Mouse (Mus musculus): ENCODE measurements around the gene Ppif.

Gene Ppif

DNA sequence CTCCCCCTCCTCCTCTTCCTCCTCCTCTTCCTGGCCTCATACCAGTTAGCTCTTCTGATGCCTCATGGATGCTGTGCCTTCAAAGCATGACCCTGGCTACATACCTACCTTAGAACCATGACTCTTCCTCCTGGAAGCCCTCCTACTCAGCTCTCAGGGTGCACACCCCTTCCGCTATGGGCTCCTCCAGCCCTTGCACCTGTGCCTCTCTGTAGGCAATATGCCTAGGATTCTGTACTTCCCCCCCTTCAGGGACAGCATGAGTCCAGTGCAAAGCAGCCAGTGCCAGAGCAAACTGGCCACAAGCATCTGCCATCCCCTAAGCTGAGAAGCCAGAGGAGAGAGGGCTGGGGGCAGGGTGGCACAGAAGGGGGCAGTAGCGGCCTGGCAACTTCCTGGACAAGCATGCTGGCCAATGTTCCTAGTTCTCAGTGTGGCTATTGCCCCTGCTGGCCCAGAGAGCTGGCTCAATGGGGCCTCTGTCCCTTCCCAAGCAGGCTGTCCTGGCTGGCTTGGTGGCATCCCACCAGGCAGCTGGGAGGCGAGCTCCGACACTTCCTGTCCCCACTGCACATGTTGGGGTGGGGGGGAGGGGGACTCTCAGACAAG lies 46.1 kb downstream of the Ppif start:
- DNase-seq = peak; percentile 85

DNA sequence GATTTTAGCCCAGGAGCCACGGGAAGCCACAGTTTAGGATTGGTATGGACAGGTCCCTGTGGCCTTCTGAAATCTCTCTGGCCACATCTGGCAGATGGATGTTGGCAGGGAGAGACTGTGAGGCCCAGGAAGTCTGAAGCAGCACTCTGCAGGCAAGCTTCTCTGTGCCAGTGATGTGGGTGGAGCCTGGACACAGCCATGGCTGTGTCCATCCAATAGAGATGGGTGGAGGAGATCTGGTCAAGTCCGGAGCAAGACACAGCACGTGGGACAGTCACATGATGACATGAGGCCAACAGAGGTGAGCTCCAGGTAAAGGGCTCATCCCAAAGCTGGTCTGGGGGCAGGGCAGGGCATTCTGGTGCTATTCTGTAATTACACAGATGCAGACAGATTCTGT lies 47.3 kb downstream of the Ppif start:
- DNase-seq = no peak

DNA sequence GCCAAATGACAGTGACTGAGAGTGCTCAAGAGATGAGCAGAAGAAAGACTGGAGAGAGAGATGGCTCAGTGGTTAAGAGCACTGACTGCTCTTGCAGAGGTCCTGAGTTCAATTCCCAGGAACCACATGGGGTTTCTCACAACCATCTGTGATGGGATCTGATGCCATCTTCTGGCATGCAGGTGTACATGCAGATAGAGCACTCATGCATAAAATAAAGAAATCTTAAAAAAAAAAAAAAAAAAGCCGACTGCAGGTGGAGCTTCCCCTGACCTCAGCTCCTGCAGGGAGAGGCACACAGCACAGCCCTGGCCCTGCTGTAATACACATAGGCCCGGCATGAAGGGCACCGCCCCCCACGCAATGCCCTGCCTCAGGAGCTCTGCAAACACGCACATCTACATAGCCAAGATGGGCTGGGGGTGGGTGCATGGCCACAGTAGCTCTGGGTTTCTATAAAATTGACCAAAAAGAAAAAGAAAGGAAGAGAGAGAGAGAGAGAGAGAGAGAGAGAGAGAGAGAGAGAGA lies 48.0 kb downstream of the Ppif start:
- no peak for DNase-seq

DNA sequence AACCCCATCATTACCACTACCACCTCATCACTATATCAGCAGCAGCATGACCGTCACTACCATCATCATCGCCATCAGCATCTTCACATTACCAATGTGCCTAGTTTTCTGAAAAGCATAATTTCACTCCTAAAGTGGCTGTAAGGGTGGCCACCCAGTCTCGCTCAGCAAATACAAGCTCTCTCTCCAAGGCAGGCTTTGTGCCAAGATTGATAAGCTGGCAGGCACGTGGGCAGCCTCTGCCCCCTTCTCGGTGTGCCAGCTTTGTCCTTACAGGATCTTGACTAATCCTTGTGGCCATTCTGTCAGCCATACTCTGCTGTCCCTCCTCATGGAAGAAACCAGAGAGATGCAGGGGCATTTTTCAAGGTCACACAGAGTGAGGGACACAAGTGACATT lies 49.0 kb downstream of the Ppif start:
- no peak for DNase-seq

DNA sequence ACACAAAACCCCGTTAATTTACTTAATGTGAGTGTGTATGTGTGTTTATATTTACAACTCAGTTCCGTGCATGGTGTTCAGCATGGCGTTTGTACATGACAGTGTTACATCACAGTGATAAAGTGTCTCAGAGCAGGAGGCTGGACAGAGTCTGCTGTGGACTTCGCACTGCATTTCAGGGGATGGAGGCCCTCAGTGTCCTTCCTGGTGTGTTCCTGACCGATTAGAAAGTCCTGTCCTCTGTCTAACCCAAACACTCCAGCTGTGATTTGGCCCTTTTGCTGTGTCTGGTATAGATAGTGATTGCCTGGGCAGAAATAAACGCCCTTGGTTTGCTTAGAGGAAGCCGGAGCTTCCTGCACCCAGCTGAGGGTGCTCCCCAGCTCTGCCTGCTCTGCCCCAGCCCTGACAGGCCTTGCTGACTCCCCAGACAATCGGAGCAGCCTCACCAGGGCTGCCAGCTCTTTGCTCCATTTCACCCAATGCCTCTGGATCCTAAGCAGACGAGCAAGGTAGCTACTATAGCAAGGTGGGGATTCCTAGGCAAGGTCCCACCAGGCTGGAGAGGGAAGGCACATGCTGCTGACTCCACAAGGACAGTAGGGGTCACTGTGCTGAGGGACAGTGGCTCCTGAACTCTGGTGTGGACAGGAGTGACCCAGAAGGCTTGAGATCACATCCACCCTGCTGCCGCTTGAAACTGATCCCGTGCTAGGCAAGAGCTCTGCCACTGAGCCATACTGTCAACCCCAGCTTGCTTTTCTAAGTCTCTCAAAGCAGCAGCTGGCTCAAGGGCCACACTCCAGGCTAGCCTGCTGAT lies 51.6 kb downstream of the Ppif start:
- no peak for DNase-seq

DNA sequence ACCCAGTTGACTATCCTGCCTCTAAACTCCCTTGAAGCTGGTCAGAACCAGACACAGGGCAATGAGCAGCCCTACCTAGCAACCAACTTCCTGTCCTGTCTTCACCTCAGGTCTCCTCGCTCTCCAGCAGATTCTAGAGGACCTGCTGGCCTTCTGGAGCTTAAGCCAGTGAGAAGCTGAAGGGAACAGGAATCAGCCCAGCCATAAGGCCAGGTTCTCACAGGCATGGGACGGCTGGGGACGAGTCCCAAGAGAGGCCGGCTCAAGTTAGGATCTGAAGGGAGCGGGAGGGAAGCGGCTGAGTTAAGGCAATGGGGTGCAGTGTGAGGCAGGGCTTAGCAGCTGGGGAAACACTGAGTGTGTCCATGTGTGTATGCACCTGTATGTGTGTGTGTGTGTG lies 52.4 kb downstream of the Ppif start:
- no peak for DNase-seq

DNA sequence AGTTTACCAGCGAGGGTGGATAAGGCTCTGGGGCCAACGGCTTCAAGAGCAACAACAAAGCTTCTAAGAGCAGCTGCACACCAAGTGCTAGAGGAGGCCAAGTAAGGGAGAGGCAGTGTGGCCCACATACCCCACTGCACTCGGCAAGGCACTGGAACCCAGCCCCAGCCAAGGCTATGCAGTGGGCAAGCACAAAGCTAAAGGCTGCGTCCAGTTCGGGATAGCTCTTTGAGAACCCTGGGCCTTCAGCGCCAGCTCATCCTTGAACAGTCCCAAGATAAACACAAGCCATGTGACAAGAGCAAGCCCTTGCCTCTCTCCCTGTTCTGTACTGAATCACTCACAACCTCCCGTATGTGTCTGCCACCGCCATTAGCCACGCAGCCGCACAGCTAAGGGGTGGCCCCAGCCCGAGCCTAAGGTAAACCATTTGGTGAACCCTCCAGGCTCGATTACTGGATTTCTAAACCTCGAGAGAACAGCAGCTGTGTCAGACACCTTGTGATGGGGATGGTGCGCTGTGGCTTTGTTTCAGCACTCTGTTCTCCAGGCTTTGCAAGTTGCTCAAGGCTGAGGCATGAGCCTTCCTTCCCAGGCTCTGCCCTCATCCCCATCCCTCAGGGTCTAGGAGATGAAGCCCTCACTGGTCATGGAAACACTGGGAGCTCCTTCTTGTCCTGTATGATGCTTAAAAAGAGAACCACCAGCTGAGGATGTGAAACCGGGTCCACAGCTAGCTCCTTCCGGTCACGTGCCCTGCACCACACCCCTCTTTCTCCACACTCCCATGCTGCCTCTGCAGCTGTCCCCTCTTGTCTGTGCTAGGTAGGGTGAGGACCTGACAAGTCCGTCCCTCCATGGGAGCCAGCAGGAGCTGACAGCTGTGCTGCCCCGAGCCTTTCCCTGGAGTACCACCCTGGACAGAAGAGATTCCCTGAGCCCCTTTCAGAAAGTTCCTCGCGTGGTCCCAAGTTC lies 53.3 kb downstream of the Ppif start:
- DNase-seq = no peak

DNA sequence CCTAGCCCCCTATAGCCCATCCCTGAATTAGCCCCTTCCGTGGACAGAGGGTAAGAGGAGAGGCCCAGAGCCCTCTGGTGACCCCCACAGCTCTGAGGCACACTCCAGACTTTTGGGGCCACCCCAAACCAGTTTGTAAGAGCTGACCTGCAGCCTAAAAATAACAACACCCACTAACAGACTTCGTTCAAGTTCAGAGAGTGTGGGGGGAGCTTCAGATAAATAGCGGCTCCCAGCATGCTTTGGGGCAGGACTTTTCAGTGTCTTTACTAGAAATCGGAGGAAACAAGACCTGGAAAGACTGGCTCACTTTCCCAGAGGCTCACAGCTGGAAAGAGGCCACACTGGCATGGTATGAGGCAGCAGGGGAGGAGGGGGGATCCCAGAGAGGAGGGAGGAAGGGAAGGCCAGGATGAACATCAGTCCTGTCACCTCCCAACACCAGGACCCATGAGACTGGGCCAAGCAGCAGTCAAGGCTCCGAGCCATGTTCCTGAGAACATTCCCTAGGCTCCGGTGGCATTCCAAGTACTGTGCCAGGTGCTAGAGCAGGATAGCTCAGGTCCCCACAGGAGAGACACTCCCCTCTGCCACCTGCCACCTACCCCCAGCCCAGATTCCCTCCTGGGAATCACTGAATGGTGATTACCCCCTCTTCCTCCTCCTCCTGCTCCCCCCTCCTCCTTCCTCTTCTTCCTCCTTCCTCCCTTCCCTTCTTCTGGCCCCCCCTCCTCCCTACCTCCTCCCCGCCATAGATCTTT lies 54.2 kb downstream of the Ppif start:
- no peak for DNase-seq

DNA sequence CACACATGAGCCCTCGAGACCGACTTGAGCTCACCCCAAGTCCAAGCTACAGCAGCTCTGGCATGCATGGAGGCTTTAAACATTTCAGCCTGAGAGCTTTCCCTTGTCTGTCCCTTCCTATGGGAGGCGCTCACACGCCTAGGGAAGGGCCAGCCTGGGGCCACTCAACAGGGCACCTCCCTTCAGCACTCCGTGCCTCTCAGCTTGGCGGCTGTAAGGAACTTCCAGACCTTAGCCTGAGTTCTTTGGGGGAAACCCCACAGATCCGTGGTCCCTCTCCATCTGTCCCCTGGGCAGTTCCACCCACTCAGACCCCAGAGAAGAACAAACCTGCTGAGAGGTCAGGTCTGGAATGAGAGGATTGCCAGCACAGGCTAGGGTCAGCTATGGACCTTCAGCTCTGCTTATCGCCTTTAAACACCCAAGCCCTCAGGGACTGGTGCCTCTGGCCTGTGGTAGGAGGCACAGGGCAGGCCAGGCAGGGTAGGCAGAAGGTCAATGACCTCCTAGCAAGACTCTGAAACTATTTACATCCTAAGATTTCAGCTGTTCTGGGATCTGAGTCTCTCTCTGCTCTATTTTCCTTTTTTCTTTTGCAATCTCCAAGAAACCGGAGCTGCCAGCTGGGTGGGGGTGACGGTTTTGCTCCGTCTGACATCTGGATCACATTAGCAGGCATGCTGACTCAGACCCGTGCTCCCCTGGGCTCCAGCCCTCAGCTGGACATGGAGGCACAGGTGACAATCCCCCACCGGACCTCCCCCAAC lies 55.4 kb downstream of the Ppif start:
- no peak for DNase-seq

Data from right cerebral cortex, adult 18-20 months (tissue).